Mouse (Mus musculus): ENCODE data around the gene Mical2.
A peak's percentile ranks its signal among the peaks of the same experiment; 100 is the strongest.

The Mical2 gene

DNA sequence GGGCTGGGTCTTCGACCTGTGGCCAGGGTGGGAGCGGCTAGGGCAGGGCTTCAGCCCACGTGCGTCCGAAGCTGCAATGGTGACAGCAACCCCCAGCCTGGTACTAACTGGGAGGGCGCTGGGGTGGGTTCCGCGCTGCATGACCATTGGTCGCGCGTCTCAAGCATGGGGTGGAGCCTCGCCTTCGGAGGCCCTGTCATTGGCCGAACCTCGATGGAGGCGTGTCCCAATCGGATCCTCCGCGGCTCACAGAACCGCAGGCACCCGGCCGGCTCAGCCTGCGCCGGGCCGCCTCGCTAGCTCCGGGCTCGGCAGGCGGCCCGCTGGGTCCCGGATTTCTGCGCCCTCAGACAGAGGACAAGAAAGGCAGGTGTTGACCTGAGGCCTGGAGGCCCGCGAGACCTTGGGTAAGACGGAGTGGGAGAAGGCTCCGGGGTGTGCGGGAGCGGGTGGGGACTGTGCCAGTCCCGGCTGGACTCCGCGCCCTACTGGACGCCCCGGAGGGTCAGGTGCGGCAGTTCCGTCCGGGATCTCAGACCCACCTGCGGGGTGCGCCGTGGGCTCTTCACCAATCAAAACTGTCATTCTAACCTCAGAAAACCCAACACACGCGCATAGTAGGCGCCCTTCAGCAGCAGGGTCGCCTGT lies at the start of gene Mical2:
Gene Mical2, plus strand, starts transcription at position 242 of the 648 bp plus-strand sequence.
- DNase-seq = peak; percentile 91 to 95

DNA sequence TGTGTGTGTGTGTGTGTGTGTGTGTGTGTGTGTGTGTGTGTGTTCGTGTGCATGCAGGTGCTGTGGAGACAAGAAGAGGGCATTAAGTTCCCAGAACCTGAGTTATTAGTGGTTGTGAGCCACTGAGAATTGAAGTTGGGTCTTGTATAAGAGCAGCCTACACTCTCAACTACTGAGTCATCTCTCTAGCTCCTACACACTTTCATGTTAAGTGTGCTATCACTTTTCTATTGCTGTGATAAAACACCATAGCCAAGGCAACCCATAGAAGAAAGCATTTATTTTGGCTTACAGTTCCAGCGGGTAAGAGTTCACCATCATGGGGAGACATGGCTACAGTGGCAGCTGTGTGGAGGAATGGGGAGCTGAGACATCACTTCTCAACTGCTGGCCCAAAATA lies 49.0 kb upstream of the Mical2 start:
- no peak for DNase-seq

DNA sequence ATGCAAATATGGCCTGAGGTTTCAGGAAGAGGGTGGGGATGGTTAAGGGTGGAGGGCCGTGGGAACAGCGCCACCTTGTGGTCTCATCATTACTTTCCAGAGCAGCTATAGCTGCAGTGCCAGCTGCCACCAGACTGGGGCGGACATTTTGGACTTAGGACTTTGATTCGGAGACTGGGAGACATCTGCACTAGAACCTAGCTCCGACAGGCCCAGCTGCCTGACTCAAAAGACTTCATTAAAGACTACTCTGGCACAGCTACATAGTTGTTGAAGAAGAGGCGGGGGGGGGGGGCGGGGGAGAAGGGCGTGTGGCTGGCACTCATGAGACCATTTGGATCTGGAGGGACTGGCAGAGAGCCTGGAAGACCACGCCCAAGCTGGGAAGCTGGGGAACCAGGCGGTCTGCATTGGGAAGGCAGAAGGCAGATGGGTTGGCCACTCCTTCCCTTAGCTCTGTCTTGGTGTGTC lies 45.4 kb upstream of the Mical2 start:
- peak; percentile 86 to 91 for DNase-seq

DNA sequence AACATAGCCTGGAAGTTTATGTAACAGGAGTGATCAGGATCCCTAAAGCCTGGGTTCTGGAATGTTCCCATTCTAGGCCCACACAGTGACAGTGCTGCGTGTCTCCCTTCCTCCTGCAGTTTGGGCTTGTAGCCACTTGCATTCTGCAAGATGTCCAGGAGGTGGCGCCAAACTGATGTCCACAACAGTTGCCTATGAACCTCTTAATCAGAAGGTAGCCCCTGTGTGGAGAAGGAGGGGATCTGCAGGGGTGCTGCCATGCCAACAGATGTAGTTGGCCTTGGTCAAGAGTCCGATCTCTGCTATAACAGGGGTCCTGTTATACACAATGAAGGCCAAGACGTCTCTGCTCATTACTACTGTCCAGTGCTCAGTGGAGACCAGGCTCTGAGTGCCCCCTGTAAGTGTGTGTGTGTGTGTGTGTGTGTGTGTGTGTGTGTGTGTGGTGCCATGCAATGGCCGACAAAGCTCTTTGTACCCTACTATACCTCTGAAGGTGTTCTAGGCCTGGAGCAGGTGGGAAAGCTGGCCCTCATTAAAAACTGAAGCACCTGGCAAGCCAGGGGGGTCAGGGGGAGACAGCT lies 42.3 kb upstream of the Mical2 start:
- peak; percentile 95 for DNase-seq

DNA sequence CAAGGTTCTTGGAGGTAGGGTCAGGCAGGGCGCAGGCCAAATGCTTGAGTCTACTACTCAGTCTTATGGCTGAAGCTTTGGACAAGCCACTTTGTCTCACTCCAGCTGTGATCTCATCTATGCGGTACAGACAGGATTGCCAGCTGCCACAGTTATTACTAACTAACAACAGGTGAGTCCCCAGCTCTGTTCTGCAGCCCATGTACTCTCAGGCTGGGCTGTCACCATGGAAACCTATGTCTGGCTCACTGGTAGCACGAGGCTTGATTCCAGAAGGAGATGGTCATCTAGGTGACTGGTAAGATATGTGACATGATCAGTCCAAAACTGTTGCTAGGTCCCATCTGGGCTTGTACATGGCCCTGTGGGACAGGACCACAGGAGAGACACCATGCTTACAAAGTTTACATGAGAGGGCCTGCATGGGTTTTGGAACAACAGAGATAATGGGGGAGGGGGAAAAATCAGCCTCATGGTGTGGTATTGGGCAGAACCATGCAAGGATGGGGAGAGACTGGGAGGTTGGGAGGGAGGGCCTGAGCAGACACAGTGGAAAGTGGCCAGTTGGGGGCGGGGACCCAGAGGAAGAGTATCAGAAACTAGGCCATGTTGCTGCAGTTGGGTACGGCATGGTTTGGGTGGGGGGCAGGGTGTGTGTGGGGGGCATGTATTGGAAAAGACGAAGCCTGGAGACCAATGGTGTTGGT lies 41.0 kb upstream of the Mical2 start:
- peak in 1 of 2 experiments; percentile 64 for DNase-seq

DNA sequence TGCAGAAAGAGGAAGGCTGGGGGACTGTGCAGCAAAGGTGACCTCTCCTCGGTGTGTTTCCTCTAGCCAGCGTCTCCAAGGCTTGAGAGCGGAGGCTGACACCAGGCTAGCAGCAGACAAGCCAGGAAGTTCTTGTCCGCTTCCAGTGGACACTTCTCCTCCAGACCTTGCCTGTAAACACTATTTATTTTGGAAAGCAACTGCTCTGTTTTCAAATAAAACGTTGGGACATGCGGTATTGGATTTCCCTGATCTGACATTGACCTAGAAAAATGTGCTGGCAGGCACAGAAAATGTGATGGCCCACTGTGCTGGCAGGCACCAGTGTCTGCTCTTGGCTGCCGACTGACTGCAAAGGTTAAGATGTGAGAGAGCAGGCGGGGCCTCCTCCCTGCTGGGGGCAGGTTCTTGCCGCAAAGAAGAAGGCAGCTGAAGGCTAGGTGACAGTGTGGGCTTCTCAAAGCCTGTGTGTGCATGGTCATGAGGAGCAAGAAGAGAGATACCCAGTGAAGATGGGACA lies 40.4 kb upstream of the Mical2 start:
- DNase-seq = peak; percentile 83 to 88

DNA sequence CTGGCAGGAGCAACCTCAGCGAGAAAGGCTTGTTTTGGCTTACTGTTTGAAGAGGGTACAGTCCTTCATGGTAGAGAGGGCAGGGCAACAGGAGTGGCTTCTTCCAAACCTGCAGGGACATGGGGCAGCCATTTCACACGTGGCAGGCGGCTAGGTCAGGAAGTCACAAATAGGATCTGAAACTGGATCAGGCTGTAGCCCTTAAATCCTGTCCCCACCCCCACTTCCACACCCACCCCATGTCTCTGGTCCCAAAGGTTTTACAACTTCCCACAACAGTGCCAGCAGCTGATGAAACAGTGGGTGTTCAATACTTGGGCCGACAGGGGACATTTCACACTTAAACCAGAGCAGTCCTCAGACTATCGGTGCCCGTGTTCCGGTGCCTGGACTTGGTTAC lies 38.8 kb upstream of the Mical2 start:
- DNase-seq = no peak

DNA sequence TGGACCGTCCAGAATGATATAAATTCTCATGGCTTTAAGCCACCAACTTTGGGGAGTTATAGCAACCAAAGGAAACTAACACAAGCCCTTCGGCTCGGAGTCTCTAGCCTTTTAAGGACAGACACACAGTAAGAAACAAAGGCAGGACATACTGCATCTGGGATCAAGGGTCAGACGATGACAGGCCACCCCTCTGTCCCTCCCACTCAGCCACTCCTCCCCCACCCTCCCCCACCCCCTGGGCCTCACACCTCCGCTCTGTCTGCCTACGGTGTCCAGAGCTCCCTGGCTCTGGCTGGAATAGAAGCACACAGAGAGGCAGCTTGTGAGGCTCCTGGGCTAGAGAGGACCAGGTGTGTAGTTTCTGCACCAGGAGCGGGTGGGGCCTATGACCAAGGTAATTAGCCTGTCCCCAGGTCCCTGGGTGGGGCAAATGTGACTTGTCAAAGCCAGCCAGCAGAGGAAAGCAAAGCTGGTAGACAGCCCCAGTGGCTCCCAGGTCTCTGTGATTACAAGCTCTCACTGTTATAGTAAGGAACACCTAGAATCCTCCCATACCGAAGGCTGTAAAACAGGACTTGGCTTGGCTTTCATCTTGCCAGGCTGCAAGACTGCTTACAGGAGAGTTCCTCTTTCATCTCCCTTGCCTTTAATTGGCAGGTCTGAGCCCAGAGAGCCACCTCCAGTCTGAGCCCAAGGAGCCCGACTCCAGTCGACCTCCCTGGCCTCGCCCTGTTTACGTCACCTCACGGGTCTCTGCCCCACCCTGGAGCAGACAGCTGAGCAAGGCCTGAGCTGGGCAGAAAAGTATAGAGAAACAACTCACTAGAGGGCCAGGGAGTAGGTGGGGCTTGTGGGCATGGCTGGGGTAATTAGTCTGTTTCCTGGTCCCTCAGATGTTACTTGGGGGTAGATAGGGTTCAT lies 37.9 kb upstream of the Mical2 start:
- DNase-seq = no peak

DNA sequence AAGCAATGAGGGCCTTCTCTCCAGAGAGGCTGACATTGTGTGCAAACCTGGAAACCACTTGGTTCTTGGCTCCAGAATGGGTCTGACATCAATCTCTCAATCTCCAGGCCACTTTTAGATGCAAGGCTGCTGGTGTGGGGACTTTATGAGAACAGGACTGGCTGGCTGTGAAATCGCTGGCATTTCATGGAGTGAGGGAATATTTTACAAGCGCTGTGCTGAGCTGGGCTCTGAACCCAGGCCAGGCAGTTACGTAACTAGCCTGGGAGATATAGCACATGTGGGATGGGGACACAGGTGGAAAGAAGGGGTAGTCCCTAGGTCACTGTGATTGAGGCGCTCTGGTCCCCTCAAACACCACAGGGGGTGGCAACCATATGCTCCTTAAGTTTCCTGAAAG lies 33.4 kb upstream of the Mical2 start:
- peak; percentile 52 to 61 for DNase-seq

DNA sequence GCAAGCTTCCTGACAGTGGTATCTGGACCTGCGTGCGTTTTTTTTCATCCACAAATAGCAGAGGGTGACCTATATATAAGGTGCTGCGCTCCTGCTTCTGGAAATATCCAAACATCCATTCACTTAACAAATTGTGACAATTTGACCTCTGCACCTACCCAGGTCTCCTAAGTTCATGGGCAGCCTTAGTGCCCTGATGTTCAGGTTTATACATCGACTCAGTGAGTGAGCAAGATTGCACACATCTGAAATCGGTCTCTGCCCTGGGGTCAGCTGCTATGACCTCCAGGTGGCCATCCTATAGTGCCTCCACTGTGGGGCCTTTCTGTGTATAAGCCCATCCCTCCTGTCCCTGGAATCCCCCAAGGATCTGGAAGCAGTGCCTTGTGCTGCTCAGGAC lies 32.9 kb upstream of the Mical2 start:
- no peak for DNase-seq

DNA sequence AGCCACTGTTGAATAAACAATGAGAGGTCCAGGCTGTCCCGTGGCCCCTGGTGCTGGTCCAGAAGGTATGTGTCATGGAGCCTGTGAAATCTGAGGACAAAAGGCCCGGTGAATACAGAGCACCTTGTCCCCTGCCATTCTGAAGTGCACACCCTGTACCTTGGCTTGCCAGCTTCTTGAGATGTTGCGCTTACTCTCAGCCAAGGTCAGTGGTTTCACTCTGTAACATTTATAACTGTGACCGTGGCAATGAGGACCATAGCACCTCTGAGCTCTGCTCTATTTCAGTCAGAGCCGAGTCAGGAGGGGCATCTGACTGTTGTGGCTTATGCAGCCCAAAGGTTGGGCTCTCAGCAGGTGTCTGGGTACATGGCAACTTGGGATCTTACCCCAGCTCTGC lies 31.4 kb upstream of the Mical2 start:
- DNase-seq = no peak

DNA sequence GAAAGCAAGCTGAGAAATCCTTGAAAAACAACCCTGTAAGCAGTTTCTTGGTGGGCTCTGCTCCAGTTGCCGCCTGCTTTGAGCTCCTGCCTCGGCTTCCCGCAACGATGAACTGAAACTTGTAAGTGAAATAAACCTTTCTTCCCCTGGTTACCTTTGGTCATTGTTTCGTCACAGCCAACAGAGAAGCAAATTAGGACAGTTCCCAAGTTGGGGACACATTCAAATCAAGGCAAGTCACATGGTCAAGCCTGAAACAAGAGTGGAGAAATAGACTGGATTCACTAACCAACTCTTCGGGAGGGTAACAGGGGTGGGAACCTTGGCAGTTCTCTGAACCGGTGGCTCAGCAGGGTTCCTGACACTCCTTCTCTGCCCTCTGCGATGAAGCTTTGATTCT lies 28.2 kb upstream of the Mical2 start:
- no peak for DNase-seq

DNA sequence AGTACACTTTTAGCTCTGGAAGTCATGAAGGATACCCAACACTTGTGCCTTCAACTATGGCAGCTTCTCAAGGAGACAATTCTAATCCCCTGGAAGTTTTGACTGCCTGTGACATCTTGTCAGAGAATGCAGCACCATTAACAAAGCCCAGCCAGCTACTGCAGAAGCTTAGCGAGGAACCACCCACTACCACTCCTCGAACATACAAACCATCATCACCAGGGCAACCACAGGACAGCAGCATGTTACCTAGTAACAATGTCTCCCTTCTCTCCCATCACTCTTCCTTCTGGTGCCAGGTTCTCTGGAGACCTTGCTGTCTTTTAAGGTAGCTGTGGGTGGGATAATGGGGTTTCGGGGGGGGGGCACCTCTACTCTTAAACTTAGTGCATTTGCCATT lies 26.3 kb upstream of the Mical2 start:
- DNase-seq = no peak

DNA sequence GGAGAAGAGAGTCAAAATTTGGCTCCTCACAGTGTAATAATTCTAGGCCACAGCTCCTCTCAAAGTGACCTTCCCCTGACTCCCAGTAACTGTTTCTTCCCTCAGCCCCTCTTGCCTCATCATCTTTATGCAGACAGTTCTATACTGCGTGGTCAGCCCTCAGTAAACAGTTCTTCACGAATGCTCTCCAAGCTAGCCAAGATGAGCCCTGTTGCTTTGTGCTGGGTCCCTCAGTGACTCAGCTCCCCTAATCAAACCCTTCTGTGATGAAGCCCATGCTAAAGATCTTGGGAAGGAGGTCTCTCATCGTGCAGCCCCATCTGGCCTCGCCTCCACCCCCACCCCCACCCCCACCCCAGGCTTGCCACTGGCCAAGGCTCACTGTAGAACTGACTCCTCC lies 24.9 kb upstream of the Mical2 start:
- DNase-seq = no peak

DNA sequence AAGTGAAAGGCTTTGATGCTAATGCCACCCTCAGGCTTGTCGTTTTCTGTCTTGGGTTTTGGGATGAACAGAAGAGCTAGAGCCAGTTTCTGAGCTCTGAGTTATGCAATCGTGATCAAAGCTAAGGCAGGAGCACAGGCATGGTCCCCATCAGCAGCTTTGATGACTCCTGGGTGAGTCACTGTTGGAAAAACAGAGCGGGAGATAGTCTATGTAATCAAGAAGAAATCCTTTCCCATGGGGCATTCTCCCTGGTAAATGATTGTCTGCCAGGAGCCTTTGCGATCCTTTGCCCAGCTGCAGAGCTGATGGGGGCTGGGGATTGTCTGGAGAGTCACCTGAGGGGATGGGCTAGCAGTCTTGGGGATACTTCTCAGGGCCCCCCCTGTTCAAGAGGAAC lies 23.5 kb upstream of the Mical2 start:
- DNase-seq = no peak

DNA sequence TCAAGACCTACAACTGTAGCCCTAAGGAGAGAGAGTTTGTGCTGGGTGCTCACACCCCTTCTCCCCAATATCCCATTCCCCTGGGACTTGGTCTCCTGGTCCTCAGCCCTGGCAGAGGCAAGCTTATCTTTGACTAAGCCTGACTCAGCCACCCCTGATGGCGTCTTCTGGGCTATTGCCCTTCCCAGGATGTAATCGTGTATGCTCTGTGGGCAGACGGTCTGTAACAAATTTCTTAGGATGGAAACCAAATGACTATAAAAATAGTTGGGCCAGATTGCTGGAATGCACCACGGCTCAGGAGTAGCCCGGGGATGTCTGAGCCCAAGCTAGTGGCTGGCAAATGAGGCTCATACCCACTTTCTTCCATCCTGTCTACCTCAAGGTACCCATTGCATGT lies 22.8 kb upstream of the Mical2 start:
- DNase-seq = peak; percentile 47 to 52

DNA sequence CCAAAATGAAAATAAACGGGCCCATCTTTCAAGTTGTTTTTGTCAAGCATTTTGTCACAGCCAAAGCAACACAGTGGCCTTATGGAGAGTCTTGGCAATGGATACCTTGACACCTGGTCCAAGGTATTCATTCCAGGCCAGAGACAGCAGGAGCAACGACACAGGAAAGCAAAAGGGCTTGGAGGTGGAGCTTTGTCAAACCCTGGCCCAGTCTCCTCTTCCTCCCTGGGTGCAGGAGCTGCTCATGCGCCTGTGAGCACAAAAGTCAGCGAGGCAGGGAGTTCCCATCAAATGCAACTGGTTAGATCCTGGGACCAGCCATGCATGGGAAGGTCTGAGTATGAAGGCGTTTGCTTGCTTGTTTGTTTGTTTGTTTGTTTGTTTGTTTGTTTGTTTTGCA lies 21.7 kb upstream of the Mical2 start:
- peak; percentile 82 to 84 for DNase-seq

DNA sequence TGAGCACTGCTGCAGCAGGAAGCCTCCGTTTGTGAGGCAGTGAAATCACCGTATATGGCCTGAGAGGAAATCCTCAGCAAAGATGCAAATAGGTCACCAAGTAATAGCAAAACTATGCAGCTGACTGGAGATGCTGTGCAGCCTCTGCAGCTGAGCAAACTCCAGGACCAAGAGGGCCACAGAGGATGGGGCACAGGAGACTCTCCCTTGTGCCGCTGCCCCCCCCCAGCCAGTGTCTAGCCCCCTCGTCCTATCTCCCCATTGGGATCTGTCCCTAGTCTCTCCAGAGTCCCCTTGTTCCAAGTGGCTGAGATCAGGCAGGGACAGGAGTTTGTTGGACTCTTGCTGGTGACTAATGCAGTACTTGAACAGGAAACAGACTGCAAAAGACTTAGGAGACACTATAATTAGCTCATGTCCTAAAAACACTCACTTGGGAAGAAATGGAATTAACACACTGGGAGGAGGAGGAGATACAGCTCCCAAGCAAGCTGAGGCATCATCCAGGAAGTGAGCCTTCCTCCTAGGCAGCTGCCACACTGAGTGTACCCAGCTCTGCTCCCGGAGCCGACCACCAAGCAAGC lies 21.2 kb upstream of the Mical2 start:
- peak; percentile 41 to 49 for DNase-seq

DNA sequence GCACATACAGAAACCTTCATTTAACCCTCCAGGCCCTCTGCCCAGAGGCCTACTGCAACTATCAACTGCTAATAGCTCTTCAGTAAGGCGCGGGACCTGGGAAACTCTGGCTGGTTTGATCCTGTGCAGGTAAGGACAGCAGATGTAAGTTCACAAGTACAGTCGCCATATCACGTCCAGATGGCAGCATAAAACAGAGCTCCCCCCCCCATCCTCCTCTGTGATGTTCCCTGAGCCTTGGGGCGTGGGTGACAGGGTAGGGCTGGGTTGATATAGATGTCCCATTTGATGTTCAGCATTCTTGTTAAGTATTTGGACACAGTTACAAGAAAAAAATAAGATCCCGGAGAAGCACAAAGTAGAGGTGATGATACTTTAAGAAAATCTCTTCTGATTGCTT lies 20.1 kb upstream of the Mical2 start:
- peak in 1 of 2 experiments; percentile 36 for DNase-seq

DNA sequence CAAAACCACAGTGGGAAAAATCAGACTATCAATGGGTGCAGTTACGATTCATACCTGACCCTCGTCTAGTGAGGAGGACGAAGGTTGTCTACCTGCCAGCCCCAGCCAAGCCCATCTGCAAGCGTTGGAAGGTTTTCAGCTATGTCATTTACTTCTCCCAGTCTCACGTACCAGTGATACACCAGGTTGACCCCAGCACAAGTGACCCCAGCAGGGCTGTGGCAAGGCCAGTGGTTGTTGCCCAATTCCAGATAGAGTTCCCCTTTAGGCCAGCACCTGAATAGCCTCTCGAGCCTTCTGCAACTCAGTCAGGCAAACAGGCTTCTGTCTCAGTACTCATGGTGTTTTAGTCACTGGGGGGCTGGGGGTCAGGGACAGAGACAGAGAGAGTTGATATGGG lies 17.9 kb upstream of the Mical2 start:
- DNase-seq = no peak

DNA sequence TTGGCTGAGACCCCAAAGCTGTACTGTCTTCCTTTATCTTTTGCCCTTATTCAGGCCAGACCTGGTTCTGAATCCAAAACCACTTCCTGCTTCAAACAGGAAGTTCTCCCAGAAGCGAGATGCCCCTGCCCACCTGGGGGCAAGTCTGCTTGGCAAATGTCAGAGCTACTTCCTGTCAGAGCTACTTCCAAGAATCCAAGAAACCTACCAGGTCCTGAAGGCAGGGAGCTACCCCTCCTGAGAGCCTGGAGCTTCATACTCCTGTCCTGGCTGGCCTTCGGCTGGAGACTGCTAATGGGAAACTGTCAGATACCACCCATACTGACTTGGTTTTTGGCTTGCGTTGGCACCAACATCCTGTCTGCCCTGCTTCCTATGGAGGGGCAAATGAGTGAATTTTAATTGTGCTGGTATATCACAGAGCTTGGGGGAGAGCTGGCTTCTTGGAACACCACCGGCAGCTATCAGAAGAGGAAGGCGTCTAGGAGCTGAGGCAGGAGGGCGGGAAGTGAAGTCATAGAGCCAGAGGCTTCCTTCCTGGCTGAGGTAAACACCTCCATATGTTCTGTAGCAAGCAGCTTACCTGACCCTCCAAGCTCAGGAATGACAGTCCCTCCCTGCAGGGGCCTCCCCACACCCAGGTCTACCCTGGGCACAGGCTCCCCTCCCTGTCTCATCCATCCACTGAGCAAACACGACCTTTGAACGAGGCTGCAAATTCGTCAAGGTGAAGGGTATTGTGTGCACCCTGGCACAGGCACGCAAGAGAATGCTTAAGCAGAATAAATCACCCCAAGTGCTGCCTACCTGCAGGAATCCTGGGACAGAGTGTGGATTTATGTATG lies 17.1 kb upstream of the Mical2 start:
- DNase-seq = peak; percentile 33 to 38

Data from cerebellum, postnatal 25 days (tissue).